3 mouse cellular contexts compared by ENCODE assay signal in genomic region chr17:86408614-86409006, GRCm38 (mm10).
"Had no signal": no experiment of that assay in that cellular context is flagged by ENCODE, and none has a peak within 500 bp of the region (broad histone marks: within the 10 kb centered on the region; RNA-seq: fewer than 3 reads in every experiment).

No protein-coding gene starts in this region.

- DNase-seq: liver; thymus, adult 18-20 months; thymus, postnatal 36 days had no signal
